In the genomic region with DNA sequence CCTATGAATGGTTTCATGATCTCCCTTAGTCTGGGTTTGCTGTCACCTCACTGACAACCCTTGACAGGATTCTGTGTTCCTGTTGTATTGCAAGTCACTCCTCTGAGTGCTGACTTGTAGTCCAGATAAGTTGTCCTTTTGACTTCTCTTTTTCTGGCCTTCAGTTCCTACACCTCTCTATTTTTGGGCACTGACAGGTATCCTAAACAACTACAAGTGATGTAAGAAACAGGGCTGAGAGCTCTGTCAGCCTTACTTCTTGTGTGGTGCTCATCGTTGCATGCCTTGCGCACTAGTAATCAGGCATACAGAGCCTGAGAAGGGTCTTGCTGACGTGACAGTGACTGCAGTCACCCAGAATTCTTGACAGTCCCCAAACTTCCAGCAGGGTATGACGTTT, we compare ENCODE assay signal across 22 mouse cellular contexts.
"Had no signal": no experiment of that assay in that cellular context is flagged by ENCODE, and none has a peak within 500 bp of the region (broad histone marks: within the 10 kb centered on the region; RNA-seq: fewer than 3 reads in every experiment).

No protein-coding gene starts in this region.

- H3K4me2 ChIP-seq: kidney, embryonic 15.5 days; limb, embryonic 12.5 days; limb, embryonic 15.5 days; liver, embryonic 11.5 days; lung, embryonic 14.5 days; midbrain, embryonic 12.5 days; midbrain, embryonic 15.5 days; neural tube, embryonic 12.5 days; neural tube, embryonic 15.5 days; stomach, embryonic 15.5 days had no signal

- H3K9me3 ChIP-seq: kidney, embryonic 15.5 days; limb, embryonic 12.5 days; limb, embryonic 15.5 days; midbrain, embryonic 12.5 days; midbrain, embryonic 15.5 days; neural tube, embryonic 12.5 days; neural tube, embryonic 15.5 days; stomach, embryonic 15.5 days had no signal

- H3K36me3 ChIP-seq: kidney, embryonic 15.5 days; limb, embryonic 12.5 days; limb, embryonic 15.5 days; midbrain, embryonic 12.5 days; midbrain, embryonic 15.5 days; neural tube, embryonic 12.5 days; neural tube, embryonic 15.5 days; stomach, embryonic 15.5 days had no signal

- DNase-seq: kidney, postnatal 10 days; kidney, postnatal 36 days; layer of hippocampus, postnatal 36 days; liver, postnatal 0 days; lung, embryonic 14.5 days; right cerebral cortex, adult 18-20 months; right cerebral cortex, postnatal 14 days; right cerebral cortex, postnatal 4 days; thymus, postnatal 25 days had no signal

- H3K27ac ChIP-seq: kidney, embryonic 15.5 days; left cerebral cortex, adult 2 months; limb, embryonic 12.5 days; limb, embryonic 15.5 days; liver, embryonic 14.5 days; macrophage; midbrain, embryonic 12.5 days; midbrain, embryonic 15.5 days; neural tube, embryonic 12.5 days; neural tube, embryonic 15.5 days; stomach, embryonic 15.5 days had no signal

- H3K4me3 ChIP-seq: kidney, embryonic 15.5 days; left cerebral cortex, adult 2 months; limb, embryonic 12.5 days; limb, embryonic 15.5 days; midbrain, embryonic 12.5 days; midbrain, embryonic 15.5 days; neural tube, embryonic 12.5 days; neural tube, embryonic 15.5 days; stomach, embryonic 15.5 days had no signal

- H3K4me1 ChIP-seq: kidney, embryonic 15.5 days; limb, embryonic 12.5 days; limb, embryonic 15.5 days; midbrain, embryonic 12.5 days; midbrain, embryonic 15.5 days; neural tube, embryonic 12.5 days; neural tube, embryonic 15.5 days; stomach, embryonic 15.5 days had no signal

- H3K27me3 ChIP-seq: kidney, embryonic 15.5 days; limb, embryonic 12.5 days; limb, embryonic 15.5 days; midbrain, embryonic 12.5 days; midbrain, embryonic 15.5 days; neural tube, embryonic 12.5 days; neural tube, embryonic 15.5 days; stomach, embryonic 15.5 days had no signal

- ATAC-seq: liver, postnatal 0 days; lung, postnatal 0 days; midbrain, embryonic 15.5 days had no signal

- H3K9ac ChIP-seq: kidney, embryonic 15.5 days; limb, embryonic 12.5 days; limb, embryonic 15.5 days; liver, embryonic 14.5 days; liver, postnatal 0 days; lung, embryonic 14.5 days; midbrain, embryonic 12.5 days; midbrain, embryonic 15.5 days; neural tube, embryonic 12.5 days; neural tube, embryonic 15.5 days; stomach, embryonic 15.5 days had no signal
